Mouse (Mus musculus): ENCODE measurements at regions not wholly inside any gene's neighbourhood (a gene's known extent, or its start where the extent isn't known, plus 50 kb on each side); places are given as distances from the start of the nearest gene placed in this dataset.
A peak's percentile ranks its signal among the peaks of the same experiment; 100 is the strongest.

GRCm38 (mm10) chr5:95864252-95864651 is 88.5 kb downstream of the E330014E10Rik start:
- Histone ChIP-seq H3K36me3 (ENCODE audit: control insufficient read depth, insufficient read depth, low read length) (no peaks in the 10 kb centered on the region), H3K4me3 (ENCODE audit: low read length) (no peak overlapping the region), H3K9ac (ENCODE audit: low read depth, low read length) (no peak overlapping the region), H3K27ac (ENCODE audit: low read length) (no peak overlapping the region), H3K27me3 (replicated peaks; ENCODE audit: control insufficient read depth, insufficient read depth, low read length) (no peaks in the 10 kb centered on the region), H3K4me1 (ENCODE audit: control insufficient read depth, insufficient read depth, low read length) (no peaks in the 10 kb centered on the region), H3K4me2 (ENCODE audit: low read depth, low read length) (no peak overlapping the region), H3K9me3 (ENCODE audit: control insufficient read depth, low read length) (no peaks in the 10 kb centered on the region)
- no peak for ATAC-seq
- WGBS, result 94% methylated on average over 1 of the region's 1 CpGs

- Histone ChIP-seq H3K36me3 (ENCODE audit: control insufficient read depth, insufficient read depth, low read length) (no peaks in the 10 kb centered on the region), H3K9ac (ENCODE audit: low read depth, low read length) (no peak overlapping the region), H3K9me3 (ENCODE audit: control insufficient read depth, low read length) (no peaks in the 10 kb centered on the region), H3K4me2 (ENCODE audit: low read depth, low read length) (no peak overlapping the region), H3K4me3 (ENCODE audit: low read length) (no peak overlapping the region), H3K4me1 (ENCODE audit: control insufficient read depth, insufficient read depth, low read length) (no peaks in the 10 kb centered on the region), H3K27me3 (replicated peaks; ENCODE audit: control insufficient read depth, insufficient read depth, low read length) (no peaks in the 10 kb centered on the region), H3K27ac (ENCODE audit: low read length) (no peak overlapping the region)
- ATAC-seq, result peak; percentile 96
- WGBS, result 57% methylated on average over 3 of the region's 3 CpGs
Observed at GRCm38 (mm10) chr5:95864725-95865492, 89.1 kb downstream of the E330014E10Rik start.

GRCm38 (mm10) chr5:95865516-95865915 is 89.7 kb downstream of the E330014E10Rik start:
- WGBS, result 81% methylated on average over 2 of the region's 2 CpGs
- Histone ChIP-seq H3K4me3 (ENCODE audit: low read length) (no peak overlapping the region), H3K4me2 (ENCODE audit: low read depth, low read length) (no peak overlapping the region), H3K27me3 (replicated peaks; ENCODE audit: control insufficient read depth, insufficient read depth, low read length) (no peaks in the 10 kb centered on the region), H3K9ac (ENCODE audit: low read depth, low read length) (no peak overlapping the region), H3K9me3 (ENCODE audit: control insufficient read depth, low read length) (no peaks in the 10 kb centered on the region), H3K27ac (ENCODE audit: low read length) (no peak overlapping the region), H3K4me1 (ENCODE audit: control insufficient read depth, insufficient read depth, low read length) (no peaks in the 10 kb centered on the region), H3K36me3 (ENCODE audit: control insufficient read depth, insufficient read depth, low read length) (no peaks in the 10 kb centered on the region)
- no peak for ATAC-seq

GRCm38 (mm10) chr5:95866848-95867495 is 89.8 kb upstream of the Cxcl13 start:
- 68% methylated on average over 4 of the region's 4 CpGs for WGBS
- H3K27ac ChIP-seq (ENCODE audit: low read length), result no peak overlapping the region
- H3K4me1 ChIP-seq (ENCODE audit: control insufficient read depth, insufficient read depth, low read length), result no peaks in the 10 kb centered on the region
- H3K4me2 ChIP-seq (ENCODE audit: low read depth, low read length), result no peak overlapping the region
- no peak overlapping the region for H3K9ac ChIP-seq (ENCODE audit: low read depth, low read length)
- no peaks in the 10 kb centered on the region for H3K36me3 ChIP-seq (ENCODE audit: control insufficient read depth, insufficient read depth, low read length)
- no peaks in the 10 kb centered on the region for H3K9me3 ChIP-seq (ENCODE audit: control insufficient read depth, low read length)
- ATAC-seq, result no peak
- no peaks in the 10 kb centered on the region for H3K27me3 ChIP-seq (replicated peaks; ENCODE audit: control insufficient read depth, insufficient read depth, low read length)
- no peak overlapping the region for H3K4me3 ChIP-seq (ENCODE audit: low read length)

GRCm38 (mm10) chr5:95870336-95870845 is 86.4 kb upstream of the Cxcl13 start:
- Histone ChIP-seq H3K9me3 (ENCODE audit: control insufficient read depth, low read length) (no peaks in the 10 kb centered on the region), H3K27me3 (replicated peaks; ENCODE audit: control insufficient read depth, insufficient read depth, low read length) (no peaks in the 10 kb centered on the region), H3K9ac (ENCODE audit: low read depth, low read length) (no peak overlapping the region), H3K36me3 (ENCODE audit: control insufficient read depth, insufficient read depth, low read length) (no peaks in the 10 kb centered on the region), H3K4me2 (ENCODE audit: low read depth, low read length) (no peak overlapping the region), H3K4me1 (ENCODE audit: control insufficient read depth, insufficient read depth, low read length) (no peaks in the 10 kb centered on the region), H3K4me3 (ENCODE audit: low read length) (no peak overlapping the region), H3K27ac (ENCODE audit: low read length) (no peak overlapping the region)
- no peak for ATAC-seq
- WGBS, result 49% methylated on average over 3 of the region's 3 CpGs

- Histone ChIP-seq H3K4me2 (ENCODE audit: low read depth, low read length) (no peak overlapping the region), H3K27me3 (replicated peaks; ENCODE audit: control insufficient read depth, insufficient read depth, low read length) (no peaks in the 10 kb centered on the region), H3K4me3 (ENCODE audit: low read length) (no peak overlapping the region), H3K4me1 (ENCODE audit: control insufficient read depth, insufficient read depth, low read length) (no peaks in the 10 kb centered on the region), H3K36me3 (ENCODE audit: control insufficient read depth, insufficient read depth, low read length) (no peaks in the 10 kb centered on the region), H3K27ac (ENCODE audit: low read length) (no peak overlapping the region), H3K9me3 (ENCODE audit: control insufficient read depth, low read length) (no peaks in the 10 kb centered on the region), H3K9ac (ENCODE audit: low read depth, low read length) (no peak overlapping the region)
- 45% methylated on average over 5 of the region's 5 CpGs for WGBS
- no peak for ATAC-seq
Observed at GRCm38 (mm10) chr5:95874969-95875368, 81.8 kb upstream of the Cxcl13 start.

GRCm38 (mm10) chr5:95880914-95881313 is 75.8 kb upstream of the Cxcl13 start:
- no peak overlapping the region for H3K4me3 ChIP-seq (ENCODE audit: low read length)
- H3K4me1 ChIP-seq (ENCODE audit: control insufficient read depth, insufficient read depth, low read length), result no peaks in the 10 kb centered on the region
- no peaks in the 10 kb centered on the region for H3K9me3 ChIP-seq (ENCODE audit: control insufficient read depth, low read length)
- H3K27ac ChIP-seq (ENCODE audit: low read length), result no peak overlapping the region
- no peaks in the 10 kb centered on the region for H3K27me3 ChIP-seq (replicated peaks; ENCODE audit: control insufficient read depth, insufficient read depth, low read length)
- ATAC-seq, result peak; percentile 81
- H3K4me2 ChIP-seq (ENCODE audit: low read depth, low read length), result no peak overlapping the region
- H3K9ac ChIP-seq (ENCODE audit: low read depth, low read length), result no peak overlapping the region
- H3K36me3 ChIP-seq (ENCODE audit: control insufficient read depth, insufficient read depth, low read length), result no peaks in the 10 kb centered on the region
